Mouse (Mus musculus) C2C12 (cell line): ENCODE measurements around the gene Mybbp1a.

Experiments used
- CTCF ChIP-seq: IDR thresholded peaks from one replicate; pipeline ENCODE4 v1.5.1; 2011; ENCODE audit not compliant: control insufficient read depth, insufficient read depth, insufficient read length
- MAX ChIP-seq: IDR thresholded peaks from one replicate; pipeline ENCODE4 v1.6.1; 2011; ENCODE audit warnings: mild to moderate bottlenecking, control low read depth
- MYOG ChIP-seq: IDR thresholded peaks from one replicate; pipeline ENCODE4 v1.6.1; 2011; ENCODE audit not compliant: control insufficient read depth, insufficient read length; ENCODE audit errors: extremely low read depth

GRCm38 (mm10) chr11:72465978-72466693 lies 25.0 kb downstream of the Mybbp1a start:
- TF ChIP-seq CTCF (no peak), MYOG (no peak), MAX (no peak)
